Mouse (Mus musculus) hindbrain, embryonic 13.5 days (tissue): ENCODE measurements around the gene Fam114a2. TPM values are rescaled to one million over a fixed set of nuclear protein-coding genes. Genes with fewer than 3 reads are reported as not detected.
"Not testable (repeated sequence)": the region's sequence is repeated elsewhere in the genome, so short reads cannot be mapped to it uniquely, and the experiment has no call there.

Source experiments
- ATAC-seq: fragments of 200-750 bp; cut with Nextera tagmentation; 2 replicates; pipeline ENCODE4 v1.8.0; 2017; ENCODE audit warnings: moderate TSS enrichment; ENCODE audit not compliant: low FRiP score
- H3K27ac ChIP-seq: fragments of 300-500 bp; sonication (generic); 2 replicates; pipeline ENCODE4 v1.5.1; 2015; ENCODE audit warnings: inconsistent platforms, mild to moderate bottlenecking, moderate library complexity
- H3K27me3 ChIP-seq: fragments of 300-500 bp; sonication (generic); 2 replicates; pipeline ENCODE4 v1.6.1; 2015; ENCODE audit warnings: mild to moderate bottlenecking, inconsistent platforms
- H3K36me3 ChIP-seq: fragments of 300-500 bp; sonication (generic); 2 replicates; pipeline ENCODE4 v1.6.1; 2015; ENCODE audit warnings: mild to moderate bottlenecking, inconsistent platforms
- H3K4me1 ChIP-seq: fragments of 300-500 bp; sonication (generic); replicated peaks from 2 replicates; pipeline ENCODE4 v1.6.1; 2015; ENCODE audit warnings: inconsistent platforms
- H3K4me2 ChIP-seq: fragments of 300-500 bp; sonication (generic); 2 replicates; pipeline ENCODE4 v1.6.1; 2015; ENCODE audit warnings: inconsistent platforms, mild to moderate bottlenecking, moderate library complexity
- H3K4me3 ChIP-seq: fragments of 300-500 bp; sonication (generic); 2 replicates; pipeline ENCODE4 v1.5.1; 2015; ENCODE audit warnings: mild to moderate bottlenecking, inconsistent platforms
- H3K9ac ChIP-seq: fragments of 300-500 bp; sonication (generic); 2 replicates; pipeline ENCODE4 v1.6.1; 2015; ENCODE audit warnings: mild to moderate bottlenecking, inconsistent platforms
- H3K9me3 ChIP-seq: fragments of 300-500 bp; sonication (generic); 2 replicates; pipeline ENCODE4 v1.6.1; 2016; ENCODE audit warnings: inconsistent platforms
- whole genome bisulfite sequencing: fragments of 180-500 bp; shearing (Covaris S2); methylation state at CpG from one replicate; pipeline ENCODE4 v1.1.7; 2015; 5-methylcytosine and 5-hydroxymethylcytosine counted together
- polyA plus RNA-seq: library from polyadenylated mRNA; unstranded; fragments of >200 nt; fragmentation: Nextera tagmentation; extraction: Ambion mirVana; gene quantifications from 2 replicates; pipeline ENCODE4 v1.2.1, GENCODE M21; 2015

Fam114a2 gene
- polyA plus RNA-seq, result 92.7 and 94.9 TPM in 2 replicates

GRCm38 (mm10) chr11:57518091-57518750, at the start of gene Fam114a2, which contains the start of gene Mfap3:
Gene Fam114a2 (minus strand): TSS chr11:57518617.
Gene Mfap3 (plus strand): TSS chr11:57518664.
- peak; percentile 96 for ATAC-seq
- Histone ChIP-seq H3K27ac (peak within 1 kb of the TSS; percentile 89), H3K36me3 (peaks cover 17% of the 10 kb centered on the region), H3K4me3 (peak within 1 kb of the TSS; percentile 95), H3K9me3 (no peaks in the 10 kb centered on the region), H3K9ac (peak within 1 kb of the TSS; percentile 92), H3K27me3 (no peaks in the 10 kb centered on the region), H3K4me2 (peak within 1 kb of the TSS; percentile 67), H3K4me1 (peaks cover 40% of the 10 kb centered on the region)
- under 1% methylated on average over 58 of the region's 59 CpGs for WGBS

GRCm38 (mm10) chr11:57566091-57567035, 47.9 kb upstream of the Fam114a2 start:
- Histone ChIP-seq H3K4me3 (no peak overlapping the region), H3K9me3 (peaks cover 7% of the 10 kb centered on the region; the same call in 1 of the 2 replicates), H3K27ac (peak overlapping the region; percentile 58; the same call in 1 of the 2 replicates), H3K9ac (peak overlapping the region; percentile 35; the same call in 1 of the 2 replicates), H3K4me1 (peaks cover 18% of the 10 kb centered on the region), H3K36me3 (no peaks in the 10 kb centered on the region), H3K4me2 (peak overlapping the region; percentile 39), H3K27me3 (no peaks in the 10 kb centered on the region)
- no peak for ATAC-seq
- 19% methylated on average over 18 of the region's 18 CpGs for WGBS

- Histone ChIP-seq H3K4me3 (no peak overlapping the region), H3K4me1 (peaks cover 18% of the 10 kb centered on the region), H3K9ac (no peak overlapping the region), H3K27me3 (no peaks in the 10 kb centered on the region), H3K36me3 (no peaks in the 10 kb centered on the region), H3K27ac (no peak overlapping the region), H3K4me2 (no peak overlapping the region), H3K9me3 (peaks cover 2% of the 10 kb centered on the region; the same call in 1 of the 2 replicates)
- WGBS, result 66% methylated on average over 12 of the region's 12 CpGs
- no peak for ATAC-seq
Observed at GRCm38 (mm10) chr11:57564564-57564963, 46.1 kb upstream of the Fam114a2 start.

- H3K27ac ChIP-seq, H3K36me3 ChIP-seq, H3K4me1 ChIP-seq, ATAC-seq, H3K27me3 ChIP-seq, H3K9me3 ChIP-seq, H3K9ac ChIP-seq, H3K4me3 ChIP-seq, H3K4me2 ChIP-seq: not testable (repeated sequence)
- WGBS, result 92% methylated on average over 9 of the region's 10 CpGs
Observed at GRCm38 (mm10) chr11:57557936-57558335, 39.5 kb upstream of the Fam114a2 start.

GRCm38 (mm10) chr11:57553015-57553780, 34.8 kb upstream of the Fam114a2 start:
- 0 out of 2 replicates have a peak overlapping the region, but pooled peaks have one; percentile 48 for H3K27ac ChIP-seq
- H3K9ac ChIP-seq, result 0 out of 2 replicates have a peak overlapping the region, but pooled peaks have one; percentile 19
- peak; percentile 66; the same call in 1 of the 2 replicates for ATAC-seq

GRCm38 (mm10) chr11:57551016-57551415, 32.6 kb upstream of the Fam114a2 start:
- Histone ChIP-seq H3K4me2 (no peak overlapping the region), H3K36me3 (no peaks in the 10 kb centered on the region), H3K9ac (no peak overlapping the region), H3K4me3 (no peak overlapping the region), H3K27me3 (no peaks in the 10 kb centered on the region), H3K27ac (no peak overlapping the region), H3K4me1 (peaks cover 46% of the 10 kb centered on the region), H3K9me3 (no peaks in the 10 kb centered on the region)
- no peak for ATAC-seq
- 95% methylated on average over 8 of the region's 8 CpGs for WGBS

More at GRCm38 (mm10) chr11:57553015-57553780, 34.8 kb upstream of the Fam114a2 start:
- Histone ChIP-seq H3K27me3 (no peaks in the 10 kb centered on the region), H3K4me3 (no peak overlapping the region), H3K4me2 (no peak overlapping the region), H3K9me3 (no peaks in the 10 kb centered on the region), H3K4me1 (peaks cover 28% of the 10 kb centered on the region), H3K36me3 (no peaks in the 10 kb centered on the region)
- 19% methylated on average over 9 of the region's 9 CpGs for WGBS

GRCm38 (mm10) chr11:57550230-57550629, 31.8 kb upstream of the Fam114a2 start:
- 93% methylated on average over 2 of the region's 2 CpGs for WGBS
- Histone ChIP-seq H3K9me3 (no peaks in the 10 kb centered on the region), H3K4me2 (no peak overlapping the region), H3K36me3 (no peaks in the 10 kb centered on the region), H3K9ac (no peak overlapping the region), H3K27me3 (no peaks in the 10 kb centered on the region), H3K4me3 (no peak overlapping the region), H3K27ac (no peak overlapping the region), H3K4me1 (peaks cover 46% of the 10 kb centered on the region)
- ATAC-seq, result no peak

- 22% methylated on average over 18 of the region's 18 CpGs for WGBS
- Histone ChIP-seq H3K9ac (peak overlapping the region; percentile 13; the same call in 1 of the 2 replicates), H3K27ac (peak overlapping the region; percentile 70)
Observed at GRCm38 (mm10) chr11:57548618-57549550, 30.5 kb upstream of the Fam114a2 start.

GRCm38 (mm10) chr11:57540681-57541080, 22.3 kb upstream of the Fam114a2 start:
- 80% methylated on average over 2 of the region's 2 CpGs for WGBS
- Histone ChIP-seq H3K9ac (no peak overlapping the region), H3K36me3 (no peaks in the 10 kb centered on the region), H3K27me3 (no peaks in the 10 kb centered on the region), H3K9me3 (no peaks in the 10 kb centered on the region), H3K4me3 (no peak overlapping the region), H3K4me1 (no peaks in the 10 kb centered on the region), H3K4me2 (no peak overlapping the region), H3K27ac (0 out of 2 replicates have a peak overlapping the region, but pooled peaks have one; percentile 23)
- ATAC-seq, result no peak

More at GRCm38 (mm10) chr11:57548618-57549550, 30.5 kb upstream of the Fam114a2 start:
- H3K4me3 ChIP-seq, result no peak overlapping the region
- no peaks in the 10 kb centered on the region for H3K36me3 ChIP-seq
- peaks cover 46% of the 10 kb centered on the region for H3K4me1 ChIP-seq
- peak overlapping the region; percentile 33 for H3K4me2 ChIP-seq
- no peaks in the 10 kb centered on the region for H3K27me3 ChIP-seq
- H3K9me3 ChIP-seq, result no peaks in the 10 kb centered on the region
- peak; percentile 77 for ATAC-seq

GRCm38 (mm10) chr11:57539841-57540418, 21.5 kb upstream of the Fam114a2 start:
- no peak for ATAC-seq

More at GRCm38 (mm10) chr11:57539841-57540418, 21.5 kb upstream of the Fam114a2 start:
- Histone ChIP-seq H3K4me1 (no peaks in the 10 kb centered on the region), H3K36me3 (no peaks in the 10 kb centered on the region), H3K9ac (no peak overlapping the region), H3K27ac (0 out of 2 replicates have a peak overlapping the region, but pooled peaks have one; percentile 23), H3K4me2 (no peak overlapping the region), H3K4me3 (no peak overlapping the region), H3K27me3 (no peaks in the 10 kb centered on the region), H3K9me3 (no peaks in the 10 kb centered on the region)
- WGBS, result 79% methylated on average over 5 of the region's 5 CpGs
